Mouse (Mus musculus) kidney, postnatal 25 days (tissue): ENCODE results near the gene AC124502.3.
"Not testable (repeated sequence)": the region's sequence is repeated elsewhere in the genome, so short reads cannot be mapped to it uniquely, and the experiment has no call there.

Source experiments
- DNase-seq, 2 experiments: peaks; one replicate each; pipeline ENCODE4 v3.0.0; 2021; ENCODE audit warnings: mixed read lengths in 2 of 2

The AC124502.3 gene

GRCm38 (mm10) chr19:5085145-5085863 lies 46.6 kb downstream of the AC124502.3 start, which contains the start of gene Tmem151a:
TSS of gene Tmem151a (minus strand) at chr19:5085531.
- DNase-seq: peak; percentile 60 to 82

GRCm38 (mm10) chr19:5086533-5086932 lies 47.8 kb downstream of the AC124502.3 start:
- not testable (repeated sequence) for DNase-seq

- peak; percentile 98 for DNase-seq
These were observed 49.4 kb downstream of the AC124502.3 start, which contains the start of gene Yif1a for GRCm38 (mm10) chr19:5087884-5088728. TSS of gene Yif1a (plus strand) at chr19:5088538.

GRCm38 (mm10) chr19:5089324-5089723 lies 50.6 kb downstream of the AC124502.3 start:
- DNase-seq: peak in 1 of 2 experiments; percentile 35

GRCm38 (mm10) chr19:5092083-5092482 lies 53.4 kb downstream of the AC124502.3 start:
- DNase-seq: peak in 1 of 2 experiments; percentile 35

DNA sequence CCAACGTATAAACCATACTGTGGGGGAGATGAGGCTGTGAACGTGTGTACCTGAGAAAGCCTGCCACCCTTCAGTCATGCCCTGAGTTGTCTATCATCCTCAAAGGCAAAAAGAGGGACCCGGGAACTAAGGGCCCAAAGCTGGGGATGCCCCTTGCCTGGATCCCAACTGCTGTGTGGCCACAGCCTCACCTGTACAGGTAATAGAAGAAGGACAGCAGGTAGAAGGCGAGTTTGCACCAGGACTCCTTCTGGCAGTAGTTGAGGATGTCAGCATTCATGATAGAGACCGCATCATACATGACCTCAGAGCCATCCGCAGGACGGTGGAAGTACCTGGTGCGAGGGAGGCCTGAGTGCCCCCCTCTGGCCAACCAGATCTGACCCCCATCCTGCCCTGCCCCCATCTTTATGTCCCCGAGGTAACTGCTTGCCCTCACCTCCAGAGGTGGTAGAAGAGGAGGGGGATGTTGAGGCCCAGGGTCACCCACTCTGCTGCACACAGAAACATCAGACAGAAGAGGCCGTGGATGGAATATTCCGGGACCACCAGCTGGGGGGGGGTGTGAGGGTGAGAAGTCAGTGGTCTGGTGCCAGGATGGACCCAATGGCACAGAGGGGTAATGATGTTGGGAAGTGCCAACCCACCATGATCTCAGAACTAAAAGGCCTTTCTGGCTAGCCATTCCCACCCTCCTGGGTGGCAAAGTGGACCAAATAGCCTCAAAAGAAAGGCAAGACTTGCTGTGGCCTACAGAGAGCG lies 55.0 kb downstream of the AC124502.3 start:
- DNase-seq: peak in 1 of 2 experiments; percentile 36

GRCm38 (mm10) chr19:5094243-5094632 lies 55.5 kb downstream of the AC124502.3 start:
- peak; percentile 95 to 96 for DNase-seq

DNA sequence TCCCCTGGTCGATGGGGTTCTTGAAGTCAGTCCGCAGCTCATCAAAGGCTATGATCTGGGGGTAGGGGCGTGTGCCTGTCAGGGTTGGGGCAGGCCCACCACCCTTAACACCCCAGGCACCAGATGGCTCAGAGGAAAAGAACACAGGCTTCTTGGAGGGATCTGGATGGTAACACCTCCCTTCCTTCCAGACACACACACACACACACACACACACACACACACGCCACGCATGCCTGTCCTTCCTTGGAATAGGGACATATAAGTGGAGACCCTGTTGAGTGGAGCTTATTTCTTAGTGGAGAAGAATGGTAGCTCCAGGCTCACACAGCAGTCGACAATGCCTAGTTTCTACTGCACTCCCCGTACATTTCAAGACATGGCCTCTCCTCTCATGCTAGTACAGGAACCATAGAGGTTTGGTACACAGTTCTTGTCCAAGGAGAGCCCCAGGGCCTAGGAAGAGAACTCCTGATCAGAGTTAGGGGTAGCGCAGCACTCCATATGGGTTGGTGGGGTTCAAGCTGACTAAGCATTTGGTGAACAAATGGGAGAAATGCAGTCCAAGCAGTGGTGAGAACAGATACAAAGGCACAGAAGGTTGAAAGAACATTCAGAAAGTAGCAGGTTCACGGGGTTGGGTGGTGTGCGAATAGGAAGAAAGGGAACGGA lies 56.2 kb downstream of the AC124502.3 start:
- DNase-seq: no peak

- peak in 1 of 2 experiments; percentile 38 for DNase-seq
These were observed 57.3 kb downstream of the AC124502.3 start for GRCm38 (mm10) chr19:5095887-5096474.

DNA sequence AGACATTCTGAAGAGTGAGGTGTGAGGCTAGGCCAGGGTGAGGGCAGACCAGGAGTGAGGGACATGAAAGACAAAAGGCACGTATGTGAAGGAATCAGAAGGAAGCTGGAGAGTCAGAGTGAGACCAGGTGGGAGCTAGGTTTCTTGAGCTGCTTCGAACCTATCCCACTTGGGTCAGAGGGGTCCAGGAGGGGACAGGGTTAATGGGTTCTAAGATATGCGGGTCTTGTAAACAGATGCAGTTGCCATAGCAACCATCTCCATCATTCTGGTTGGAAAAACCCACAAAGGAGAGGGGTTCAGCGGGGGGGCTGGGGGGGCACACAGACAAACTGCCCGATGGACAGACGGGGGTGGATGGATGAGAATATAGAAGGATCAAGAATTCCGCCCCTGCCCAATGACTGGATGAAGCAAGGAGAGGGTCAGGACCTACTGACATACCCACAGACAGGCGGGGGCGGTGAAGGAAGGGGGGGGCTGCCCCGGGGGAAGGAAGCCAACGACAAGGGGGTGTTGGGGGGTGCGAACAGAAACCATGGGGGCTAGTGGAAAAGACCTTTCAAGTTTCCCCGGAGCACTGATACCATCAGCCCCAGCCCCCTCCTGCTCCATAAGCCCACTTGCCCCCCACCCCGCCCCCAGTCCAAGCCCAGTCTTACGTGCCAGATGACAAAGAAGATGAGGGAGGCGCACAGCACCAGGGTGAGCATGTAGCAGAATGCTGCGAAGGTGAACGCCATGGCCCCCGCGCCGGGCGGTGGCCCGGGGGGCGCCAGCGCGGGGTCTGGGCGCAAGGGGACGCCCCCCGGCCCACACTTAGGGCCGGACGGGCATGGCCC lies 59.1 kb downstream of the AC124502.3 start:
- peak in 1 of 2 experiments; percentile 32 for DNase-seq

GRCm38 (mm10) chr19:5098363-5099143 lies 59.9 kb downstream of the AC124502.3 start, which contains the start of gene Cnih2:
TSS of gene Cnih2 (minus strand) at chr19:5098521.
- peak; percentile 55 to 68 for DNase-seq
